Mouse (Mus musculus): ENCODE measurements around the gene Prkn. TPM values are rescaled to one million over a fixed set of nuclear protein-coding genes. Genes with fewer than 3 reads are reported as not detected.

Gene Prkn
- total and polyA plus RNA-seq, 2 experiments from 2014 or later: 9.0 to 9.4 TPM

DNA sequence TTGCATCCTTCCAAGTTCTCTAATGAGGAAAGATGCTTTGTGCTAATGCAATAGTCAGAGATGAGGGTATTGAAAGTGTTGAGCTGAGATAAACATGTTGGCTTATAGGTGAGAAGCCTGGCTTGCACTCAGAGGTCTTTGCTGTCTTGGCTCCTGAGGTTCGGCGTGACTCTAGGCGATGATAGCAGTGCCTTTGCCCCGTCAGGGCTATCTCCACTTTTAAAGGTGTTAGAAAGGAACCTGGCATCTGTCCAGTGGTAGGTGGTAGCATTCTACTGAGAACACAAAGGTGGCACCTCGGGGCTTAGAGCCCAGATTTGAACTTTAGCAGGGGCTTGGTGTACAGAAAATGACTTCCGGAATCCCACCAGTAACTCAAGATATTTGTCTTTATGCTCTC lies 554.4 kb downstream of the Prkn start:
- H3K9ac ChIP-seq (replicated peaks; ENCODE audit: low read length, poor library complexity, severe bottlenecking): no peak overlapping the region
- peaks cover 2% of the 10 kb centered on the region; the same call in 1 of the 2 replicates for H3K4me1 ChIP-seq (ENCODE audit: insufficient read depth, low read length)
- no peaks in the 10 kb centered on the region for H3K9me3 ChIP-seq (ENCODE audit: low read length)
- no peaks in the 10 kb centered on the region for H3K36me3 ChIP-seq (ENCODE audit: insufficient read depth, low read length)
- ATAC-seq (ENCODE audit: low FRiP score): no peak
- 89% methylated on average over 6 of the region's 6 CpGs for WGBS
- no peak for DNase-seq (ENCODE audit: low spot score)
- H3K4me2 ChIP-seq (ENCODE audit: low read depth, low read length, poor library complexity, severe bottlenecking): no peak overlapping the region
- no peaks in the 10 kb centered on the region for H3K27me3 ChIP-seq (ENCODE audit: insufficient read depth, low read length)
- no peak overlapping the region for H3K4me3 ChIP-seq (ENCODE audit: low read depth, low read length)
- no peak for TF ChIP-seq CTCF (IDR thresholded peaks at IDR 0.05)
- H3K27ac ChIP-seq (ENCODE audit: low read depth, low read length): no peak overlapping the region

DNA sequence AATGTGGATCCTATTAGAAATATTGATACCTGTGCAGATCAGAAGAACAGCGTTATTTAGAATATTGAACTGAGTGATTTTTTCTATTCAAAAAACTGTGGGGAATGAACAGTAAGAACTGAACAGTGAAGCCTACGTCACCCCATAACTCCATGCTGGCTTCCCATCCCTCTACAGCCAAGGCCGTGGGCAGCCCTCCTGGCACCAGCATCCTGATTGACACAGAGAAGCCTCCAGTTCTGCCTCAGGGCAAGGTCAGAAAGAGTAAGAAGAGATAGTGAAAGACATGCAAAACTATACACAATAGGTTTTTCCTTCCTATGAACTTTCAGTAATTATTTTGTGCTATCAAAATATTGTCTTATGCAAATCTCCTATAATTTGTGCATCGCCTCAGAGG lies 557.5 kb downstream of the Prkn start:
- 71% methylated on average over 4 of the region's 4 CpGs for WGBS

GRCm38 (mm10) chr17:11402225-11402875 lies 562.2 kb downstream of the Prkn start:
- H3K27ac ChIP-seq (ENCODE audit: low read depth, low read length): no peak overlapping the region
- no peaks in the 10 kb centered on the region for H3K27me3 ChIP-seq (ENCODE audit: insufficient read depth, low read length)
- ATAC-seq (ENCODE audit: low FRiP score) (no peak), DNase-seq (ENCODE audit: low spot score) (no peak)
- WGBS: 79% methylated on average over 2 of the region's 2 CpGs
- no peaks in the 10 kb centered on the region for H3K4me1 ChIP-seq (ENCODE audit: insufficient read depth, low read length)
- no peak overlapping the region for H3K4me2 ChIP-seq (ENCODE audit: low read depth, low read length, poor library complexity, severe bottlenecking)
- no peak overlapping the region for H3K4me3 ChIP-seq (ENCODE audit: low read depth, low read length)
- H3K9ac ChIP-seq (replicated peaks; ENCODE audit: low read length, poor library complexity, severe bottlenecking): no peak overlapping the region
- H3K36me3 ChIP-seq (ENCODE audit: insufficient read depth, low read length): no peaks in the 10 kb centered on the region
- no peak for TF ChIP-seq CTCF (IDR thresholded peaks at IDR 0.05)
- H3K9me3 ChIP-seq (ENCODE audit: low read length): no peaks in the 10 kb centered on the region

More for the DNA sequence above, 557.5 kb downstream of the Prkn start:
- ATAC-seq (ENCODE audit: low FRiP score) (no peak), DNase-seq (ENCODE audit: low spot score) (no peak)
- H3K27me3 ChIP-seq (ENCODE audit: insufficient read depth, low read length): no peaks in the 10 kb centered on the region
- no peak overlapping the region for H3K4me2 ChIP-seq (ENCODE audit: low read depth, low read length, poor library complexity, severe bottlenecking)
- no peak overlapping the region for H3K4me3 ChIP-seq (ENCODE audit: low read depth, low read length)
- no peak for TF ChIP-seq CTCF (IDR thresholded peaks at IDR 0.05)
- H3K9me3 ChIP-seq (ENCODE audit: low read length): no peaks in the 10 kb centered on the region
- H3K4me1 ChIP-seq (ENCODE audit: insufficient read depth, low read length): peaks cover 2% of the 10 kb centered on the region; the same call in 1 of the 2 replicates
- H3K9ac ChIP-seq (replicated peaks; ENCODE audit: low read length, poor library complexity, severe bottlenecking): no peak overlapping the region
- no peak overlapping the region for H3K27ac ChIP-seq (ENCODE audit: low read depth, low read length)
- H3K36me3 ChIP-seq (ENCODE audit: insufficient read depth, low read length): no peaks in the 10 kb centered on the region

DNA sequence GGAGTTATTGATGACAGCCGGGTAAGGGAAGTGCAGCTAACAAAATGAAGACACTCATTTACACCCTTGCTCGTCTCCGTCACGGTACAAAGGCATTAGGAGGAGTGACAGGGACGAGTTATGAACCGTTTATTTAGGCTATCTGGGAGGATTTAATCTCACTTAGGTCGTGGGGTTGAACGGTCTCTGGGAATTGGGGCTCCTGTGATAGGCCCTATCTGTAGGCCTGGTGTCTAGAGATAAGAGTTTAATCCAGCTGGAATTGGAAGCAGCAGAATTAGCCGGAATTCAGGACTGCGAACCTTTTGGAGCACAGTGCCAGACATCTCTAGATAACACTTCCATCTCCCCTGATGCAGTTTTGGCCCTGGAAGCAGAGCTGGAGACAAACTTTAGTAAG lies 571.2 kb downstream of the Prkn start:
- ATAC-seq (ENCODE audit: low FRiP score): no peak
- Histone ChIP-seq H3K9me3 (ENCODE audit: low read length) (no peaks in the 10 kb centered on the region), H3K4me1 (ENCODE audit: insufficient read depth, low read length) (no peaks in the 10 kb centered on the region), H3K27ac (ENCODE audit: low read depth, low read length) (no peak overlapping the region), H3K27me3 (ENCODE audit: insufficient read depth, low read length) (no peaks in the 10 kb centered on the region), H3K9ac (replicated peaks; ENCODE audit: low read length, poor library complexity, severe bottlenecking) (no peak overlapping the region), H3K36me3 (ENCODE audit: insufficient read depth, low read length) (no peaks in the 10 kb centered on the region), H3K4me2 (ENCODE audit: low read depth, low read length, poor library complexity, severe bottlenecking) (no peak overlapping the region), H3K4me3 (ENCODE audit: low read depth, low read length) (no peak overlapping the region)
- DNase-seq (ENCODE audit: low spot score): no peak
- no peak for TF ChIP-seq CTCF (IDR thresholded peaks at IDR 0.05)
- 50% methylated on average over 10 of the region's 10 CpGs for WGBS

DNA sequence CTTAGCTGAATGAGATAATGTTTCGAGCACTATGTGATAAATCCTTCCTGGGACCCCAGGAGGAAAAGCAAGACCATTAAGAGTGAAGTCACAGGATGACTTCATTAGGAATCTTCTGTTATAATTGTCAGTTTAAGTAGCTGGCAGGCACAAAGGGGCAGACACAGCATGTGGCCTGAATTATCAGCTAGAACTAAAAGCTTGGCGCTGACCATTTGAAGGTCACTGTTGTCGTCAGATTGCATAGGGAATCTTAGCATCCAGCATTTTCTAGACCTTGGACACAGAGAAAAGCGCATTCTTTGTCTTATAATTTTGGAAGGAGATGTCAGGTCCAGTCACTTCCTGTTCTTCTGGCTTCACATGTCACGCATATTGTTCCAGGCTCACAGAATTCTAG lies 573.5 kb downstream of the Prkn start:
- 53% methylated on average over 5 of the region's 5 CpGs for whole genome bisulfite sequencing
- Histone ChIP-seq H3K9me3 (ENCODE audit: low read length) (no peaks in the 10 kb centered on the region), H3K36me3 (ENCODE audit: insufficient read depth, low read length) (no peaks in the 10 kb centered on the region), H3K27me3 (ENCODE audit: insufficient read depth, low read length) (no peaks in the 10 kb centered on the region), H3K4me1 (ENCODE audit: insufficient read depth, low read length) (no peaks in the 10 kb centered on the region), H3K27ac (ENCODE audit: low read depth, low read length) (no peak overlapping the region), H3K4me3 (ENCODE audit: low read depth, low read length) (no peak overlapping the region), H3K4me2 (ENCODE audit: low read depth, low read length, poor library complexity, severe bottlenecking) (no peak overlapping the region), H3K9ac (replicated peaks; ENCODE audit: low read length, poor library complexity, severe bottlenecking) (no peak overlapping the region)
- no peak for TF ChIP-seq CTCF (IDR thresholded peaks at IDR 0.05)
- no peak for DNase-seq (ENCODE audit: low spot score)
- ATAC-seq (ENCODE audit: low FRiP score): no peak

DNA sequence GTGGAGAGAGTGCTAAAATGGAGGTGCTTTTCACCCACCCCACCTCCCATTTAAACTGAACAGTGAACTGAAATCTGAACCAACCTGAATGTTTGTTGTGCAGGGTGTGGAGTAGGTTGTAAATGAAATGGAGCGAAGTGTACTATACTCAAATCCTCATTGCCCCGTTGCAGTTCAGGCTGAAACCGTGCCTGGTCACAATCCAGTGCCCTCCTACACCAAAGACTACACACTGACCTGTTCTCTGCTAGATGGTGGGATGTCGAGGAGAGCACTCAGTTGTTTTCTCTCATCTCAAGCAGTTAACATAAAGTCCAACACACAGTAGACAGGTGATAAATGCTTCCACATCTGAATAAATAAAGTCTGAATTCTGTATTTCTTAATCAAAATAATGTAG lies 574.1 kb downstream of the Prkn start:
- Histone ChIP-seq H3K4me2 (ENCODE audit: low read depth, low read length, poor library complexity, severe bottlenecking) (no peak overlapping the region), H3K27ac (ENCODE audit: low read depth, low read length) (no peak overlapping the region), H3K27me3 (ENCODE audit: insufficient read depth, low read length) (no peaks in the 10 kb centered on the region), H3K9me3 (ENCODE audit: low read length) (no peaks in the 10 kb centered on the region), H3K4me3 (ENCODE audit: low read depth, low read length) (no peak overlapping the region), H3K9ac (replicated peaks; ENCODE audit: low read length, poor library complexity, severe bottlenecking) (no peak overlapping the region), H3K36me3 (ENCODE audit: insufficient read depth, low read length) (no peaks in the 10 kb centered on the region), H3K4me1 (ENCODE audit: insufficient read depth, low read length) (no peaks in the 10 kb centered on the region)
- WGBS: 81% methylated on average over 4 of the region's 4 CpGs
- DNase-seq (ENCODE audit: low spot score) (no peak), ATAC-seq (ENCODE audit: low FRiP score) (no peak)
- no peak for TF ChIP-seq CTCF (IDR thresholded peaks at IDR 0.05)
